Mouse (Mus musculus) intestine, embryonic 16.5 days (tissue): Measurements from ENCODE around the gene Lsm12. TPM values are rescaled to one million over a fixed set of nuclear protein-coding genes. Genes with fewer than 3 reads are reported as not detected.

ENCODE experiments used
- ATAC-seq: fragments of 200-750 bp; cut with Nextera tagmentation; 2 replicates; pipeline ENCODE4 v1.8.0; 2017; ENCODE audit warnings: moderate TSS enrichment, moderate library complexity
- H3K27ac ChIP-seq: fragments of 300-500 bp; sonication (generic); 2 replicates; pipeline ENCODE4 v1.5.1; 2014; ENCODE audit warnings: mild to moderate bottlenecking, low read length
- H3K27me3 ChIP-seq: fragments of 300-500 bp; sonication (generic); replicated peaks from 2 replicates; pipeline ENCODE4 v1.6.1; 2014; ENCODE audit warnings: low read length, control low read depth, mixed read lengths; ENCODE audit not compliant: control insufficient read depth, insufficient read depth
- H3K36me3 ChIP-seq: fragments of 300-500 bp; sonication (generic); 2 replicates; pipeline ENCODE4 v1.6.1; 2014; ENCODE audit warnings: low read length, control low read depth; ENCODE audit not compliant: control insufficient read depth, insufficient read depth
- H3K4me1 ChIP-seq: fragments of 300-500 bp; sonication (generic); 2 replicates; pipeline ENCODE4 v1.6.1; 2014; ENCODE audit warnings: low read length, control low read depth, mixed read lengths; ENCODE audit not compliant: control insufficient read depth, insufficient read depth
- H3K4me2 ChIP-seq: fragments of 300-500 bp; sonication (generic); 2 replicates; pipeline ENCODE4 v1.6.1; 2014; ENCODE audit warnings: low read depth, low read length, control low read depth
- H3K4me3 ChIP-seq: fragments of 300-500 bp; sonication (generic); 2 replicates; pipeline ENCODE4 v1.5.1; 2014; ENCODE audit warnings: mild to moderate bottlenecking, low read length
- H3K9ac ChIP-seq: fragments of 300-500 bp; sonication (generic); 2 replicates; pipeline ENCODE4 v1.6.1; 2014; ENCODE audit warnings: low read depth, low read length
- H3K9me3 ChIP-seq: fragments of 300-500 bp; sonication (generic); 2 replicates; pipeline ENCODE4 v1.6.1; 2016; ENCODE audit warnings: low read length, control low read depth; ENCODE audit not compliant: control insufficient read depth
- WGBS: fragments of 180-500 bp; shearing (Covaris S2); extraction: QIAGEN DNeasy Blood & Tissue Kit; methylation state at CpG from one replicate; pipeline ENCODE4 v1.1.7; 2014; 5-methylcytosine and 5-hydroxymethylcytosine counted together
- polyA plus RNA-seq: library from polyadenylated mRNA; unstranded; fragments of >200 nt; fragmentation: Nextera tagmentation; extraction: Ambion mirVana; gene quantifications from 2 replicates; pipeline ENCODE4 v1.2.1, GENCODE M21; 2015

The Lsm12 gene
- polyA plus RNA-seq, 1 experiment from 2014 or later, result 115 TPM

DNA sequence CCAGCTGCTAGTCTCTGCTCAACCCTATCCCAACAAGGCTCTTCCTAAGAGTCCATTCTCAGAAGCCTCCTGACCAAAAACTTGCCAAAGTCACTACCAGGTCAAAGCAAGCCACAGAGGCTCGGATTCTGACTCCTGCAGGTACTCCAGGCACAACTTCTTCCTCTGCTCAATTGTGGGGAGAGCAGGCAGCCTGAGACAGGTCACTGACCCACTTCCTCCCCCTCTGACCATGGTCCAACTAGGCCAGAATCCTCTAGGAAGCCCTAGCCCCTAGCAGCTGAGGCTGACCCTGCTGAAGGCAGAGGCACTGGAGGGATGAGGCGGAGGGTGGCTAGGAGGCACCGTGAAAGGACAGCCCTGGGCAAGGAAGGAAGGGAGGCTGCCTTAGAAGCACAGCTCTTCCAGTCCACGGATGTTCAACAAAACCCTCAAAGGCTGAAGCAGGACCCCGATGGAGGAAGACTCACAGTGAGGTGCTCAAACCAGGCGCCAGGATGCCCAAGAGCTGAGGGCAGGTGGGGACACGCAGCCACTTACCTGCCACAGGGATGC lies 32.9 kb upstream of the Lsm12 start:
- peak overlapping the region; percentile 76 for H3K9ac ChIP-seq
- ATAC-seq, result no peak
- no peaks in the 10 kb centered on the region for H3K27me3 ChIP-seq
- peak overlapping the region; percentile 90 for H3K4me2 ChIP-seq
- peak overlapping the region; percentile 59 for H3K4me3 ChIP-seq
- H3K27ac ChIP-seq, result peak overlapping the region; percentile 93
- WGBS, result 44% methylated on average over 7 of the region's 7 CpGs
- H3K9me3 ChIP-seq, result no peaks in the 10 kb centered on the region
- peaks cover 78% of the 10 kb centered on the region for H3K4me1 ChIP-seq
- no peaks in the 10 kb centered on the region for H3K36me3 ChIP-seq

DNA sequence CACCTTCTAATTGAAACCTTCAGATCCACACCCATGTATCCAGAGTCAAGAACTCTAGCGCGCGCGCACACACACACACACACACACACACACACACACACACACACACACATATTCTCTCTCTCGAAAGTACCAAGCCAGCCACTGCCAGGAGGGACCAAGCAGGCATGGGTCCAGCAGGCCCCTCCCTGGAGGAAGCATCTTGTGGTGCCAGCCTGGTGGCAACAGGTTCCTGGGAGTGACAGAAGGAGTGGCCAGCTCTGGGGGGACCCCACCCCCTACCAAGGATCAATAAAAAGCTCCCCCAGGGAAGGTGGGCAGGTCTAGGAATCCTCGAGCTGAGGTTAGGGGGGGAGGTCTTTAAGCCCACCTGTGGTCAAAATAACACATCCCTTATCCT lies 32.3 kb upstream of the Lsm12 start:
- Histone ChIP-seq H3K9me3 (no peaks in the 10 kb centered on the region), H3K36me3 (no peaks in the 10 kb centered on the region), H3K4me3 (peak overlapping the region; percentile 59), H3K4me2 (peak overlapping the region; percentile 90), H3K27ac (peak overlapping the region; percentile 84), H3K27me3 (no peaks in the 10 kb centered on the region), H3K9ac (peak overlapping the region; percentile 76), H3K4me1 (peaks cover 78% of the 10 kb centered on the region)
- 55% methylated on average over 6 of the region's 6 CpGs for WGBS
- ATAC-seq, result no peak

DNA sequence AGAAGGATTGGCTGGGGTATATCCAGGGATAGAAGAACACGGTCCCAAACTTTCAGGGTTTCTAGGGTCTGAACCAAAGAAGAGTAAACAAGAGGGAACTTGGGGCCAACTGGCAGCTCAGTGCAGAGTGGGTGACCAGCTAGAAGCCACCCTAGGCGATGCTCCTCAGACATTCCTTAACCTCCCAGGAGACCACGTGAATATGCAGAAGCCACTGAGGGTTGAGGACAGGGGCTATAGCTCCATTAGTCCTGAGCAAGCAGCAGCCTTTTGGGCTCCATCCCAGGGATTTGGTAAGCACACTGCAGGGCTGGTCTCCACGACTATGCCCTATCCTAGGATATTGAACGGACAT lies 31.8 kb upstream of the Lsm12 start:
- no peaks in the 10 kb centered on the region for H3K27me3 ChIP-seq
- peak overlapping the region; percentile 59 for H3K4me3 ChIP-seq
- H3K9me3 ChIP-seq, result no peaks in the 10 kb centered on the region
- ATAC-seq, result peak; percentile 6; the same call in 1 of the 2 replicates
- peak overlapping the region; percentile 84 for H3K27ac ChIP-seq
- peak overlapping the region; percentile 56 for H3K9ac ChIP-seq
- no peaks in the 10 kb centered on the region for H3K36me3 ChIP-seq
- peak overlapping the region; percentile 90 for H3K4me2 ChIP-seq
- H3K4me1 ChIP-seq, result peaks cover 79% of the 10 kb centered on the region
- WGBS, result 30% methylated on average over 5 of the region's 5 CpGs

DNA sequence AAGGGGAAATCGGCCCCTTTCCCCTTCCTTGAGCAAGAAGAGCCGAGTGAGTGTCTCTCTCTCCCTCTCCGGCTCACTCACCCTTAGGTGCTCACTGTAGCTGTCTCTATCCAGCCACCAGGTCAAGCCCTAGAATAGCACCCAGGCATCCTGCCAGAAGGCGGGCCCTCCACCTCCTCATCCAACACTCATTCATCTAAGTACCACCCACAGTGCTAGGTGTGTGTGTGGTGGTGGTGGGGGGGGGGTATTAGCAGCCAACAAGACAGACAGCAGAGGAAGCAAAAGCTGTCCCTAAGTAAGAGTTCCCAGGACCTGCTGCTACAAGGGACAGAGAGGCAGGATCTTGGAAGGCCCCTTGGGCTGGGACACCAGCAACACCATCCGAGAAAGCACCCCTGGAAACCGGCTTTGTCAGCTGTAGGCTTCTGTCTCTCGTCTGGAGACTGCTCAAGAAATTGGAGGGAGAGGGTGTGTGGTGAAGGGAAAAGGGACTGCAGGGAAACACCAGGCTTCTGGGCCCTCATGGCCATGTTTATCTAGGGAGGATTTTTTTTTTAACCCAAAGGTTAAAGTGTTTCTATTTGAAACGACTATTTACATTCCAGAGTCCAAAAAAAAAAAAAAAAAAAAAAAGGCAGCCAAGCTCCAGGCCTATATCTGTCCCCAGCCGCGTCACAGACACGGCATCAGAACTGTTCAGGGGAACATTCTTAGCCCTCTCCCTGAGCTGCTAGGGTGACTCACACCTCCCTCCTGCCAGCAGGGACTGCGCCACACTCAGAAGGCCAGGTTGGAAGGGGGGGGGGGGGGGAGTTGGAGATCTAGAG lies 31.2 kb upstream of the Lsm12 start:
- Histone ChIP-seq H3K4me2 (peak overlapping the region; percentile 90), H3K9ac (peak overlapping the region; percentile 56), H3K36me3 (peaks cover 2% of the 10 kb centered on the region; the same call in 1 of the 2 replicates), H3K27me3 (no peaks in the 10 kb centered on the region), H3K4me3 (peak overlapping the region; percentile 59), H3K4me1 (peaks cover 84% of the 10 kb centered on the region), H3K27ac (peak overlapping the region; percentile 84), H3K9me3 (no peaks in the 10 kb centered on the region)
- 16% methylated on average over 12 of the region's 12 CpGs for WGBS
- ATAC-seq, result peak; percentile 56

DNA sequence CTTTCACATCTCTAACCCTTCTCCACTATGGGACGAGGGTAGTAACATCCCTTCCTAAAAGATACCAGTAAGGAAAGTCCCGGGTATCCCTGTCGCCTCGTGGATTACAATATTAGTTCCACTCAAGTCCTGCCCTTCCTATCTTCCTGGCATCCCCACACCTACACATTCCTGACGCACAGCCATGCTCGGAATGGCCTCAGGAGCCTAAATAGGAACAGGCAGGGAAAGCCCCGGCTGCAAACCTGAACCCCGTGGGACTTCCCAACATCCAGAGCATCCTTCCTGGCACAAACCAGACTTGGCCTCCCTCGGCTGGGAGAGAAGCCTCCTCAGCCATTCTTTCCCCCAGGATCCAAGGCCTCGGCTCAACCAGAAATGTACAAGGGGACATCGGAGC lies 30.4 kb upstream of the Lsm12 start:
- H3K9ac ChIP-seq, result peak overlapping the region; percentile 50
- peaks cover 87% of the 10 kb centered on the region for H3K4me1 ChIP-seq
- 61% methylated on average over 11 of the region's 11 CpGs for WGBS
- peak overlapping the region; percentile 90 for H3K4me2 ChIP-seq
- H3K36me3 ChIP-seq, result peaks cover 2% of the 10 kb centered on the region; the same call in 1 of the 2 replicates
- H3K9me3 ChIP-seq, result no peaks in the 10 kb centered on the region
- peak overlapping the region; percentile 59 for H3K4me3 ChIP-seq
- no peaks in the 10 kb centered on the region for H3K27me3 ChIP-seq
- peak overlapping the region; percentile 84 for H3K27ac ChIP-seq
- no peak for ATAC-seq

DNA sequence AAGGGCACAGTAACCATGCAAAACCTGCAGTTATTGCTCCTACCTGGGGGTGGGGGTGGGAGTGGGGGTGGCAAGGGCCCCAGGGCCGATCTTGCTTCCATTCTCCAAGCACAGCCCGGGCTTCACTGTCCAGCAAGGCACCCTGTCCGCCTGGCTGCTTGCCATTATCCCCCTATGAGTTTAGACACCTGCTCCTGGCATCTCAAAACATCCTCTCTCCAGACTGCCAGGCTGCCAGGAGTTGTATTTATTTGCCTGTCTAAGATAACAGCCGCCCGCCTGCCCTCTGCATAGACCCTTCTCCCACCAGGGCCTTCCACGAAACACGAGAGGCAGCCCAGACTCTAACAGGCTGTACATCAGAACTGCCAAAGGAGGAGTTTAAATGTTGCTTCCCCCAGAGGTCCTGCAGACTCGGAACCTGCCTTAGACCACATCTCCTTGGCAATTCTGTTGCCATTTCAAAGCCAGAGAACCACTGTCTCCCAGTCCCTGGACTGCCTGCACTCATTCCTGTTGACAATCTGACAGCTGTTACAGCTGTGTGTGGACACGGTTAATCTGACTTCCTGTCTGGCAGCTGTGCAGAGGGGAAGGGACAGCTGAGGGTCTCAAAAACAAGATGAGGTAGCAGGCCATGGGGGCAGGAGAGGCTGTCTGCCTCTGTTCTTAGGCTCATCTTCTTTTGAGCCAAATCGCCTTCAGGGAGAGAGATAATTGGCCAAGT lies 29.5 kb upstream of the Lsm12 start:
- no peak overlapping the region for H3K4me3 ChIP-seq
- H3K4me1 ChIP-seq, result peaks cover 78% of the 10 kb centered on the region
- peak overlapping the region; percentile 26; the same call in 1 of the 2 replicates for H3K9ac ChIP-seq
- H3K27me3 ChIP-seq, result no peaks in the 10 kb centered on the region
- no peak overlapping the region for H3K4me2 ChIP-seq
- H3K27ac ChIP-seq, result peak overlapping the region; percentile 84; the same call in 1 of the 2 replicates
- ATAC-seq, result no peak
- H3K9me3 ChIP-seq, result no peaks in the 10 kb centered on the region
- H3K36me3 ChIP-seq, result peaks cover 2% of the 10 kb centered on the region; the same call in 1 of the 2 replicates
- 33% methylated on average over 10 of the region's 10 CpGs for WGBS

DNA sequence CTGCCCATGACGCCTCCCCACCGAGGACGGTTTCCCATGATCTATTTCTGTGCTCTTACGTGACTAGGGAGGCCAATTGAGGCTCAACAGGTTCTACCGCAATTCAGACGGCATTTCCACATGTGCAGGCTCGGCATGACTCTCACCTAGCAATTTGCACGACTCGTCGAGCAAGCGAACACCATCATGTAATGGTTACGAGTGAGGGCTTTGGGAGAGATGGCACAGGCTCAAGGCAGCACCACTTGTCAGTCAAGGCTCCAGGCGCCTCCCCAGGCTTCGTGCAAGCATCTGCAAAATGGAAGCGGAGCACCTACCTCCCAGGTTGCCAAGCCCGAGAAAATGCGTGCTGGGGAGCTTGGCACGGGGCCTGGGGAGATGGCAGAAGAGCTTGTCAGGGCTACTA lies 26.8 kb upstream of the Lsm12 start:
- Histone ChIP-seq H3K27me3 (no peaks in the 10 kb centered on the region), H3K36me3 (peaks cover 2% of the 10 kb centered on the region; the same call in 1 of the 2 replicates), H3K9me3 (no peaks in the 10 kb centered on the region), H3K9ac (no peak overlapping the region), H3K4me3 (no peak overlapping the region), H3K4me2 (no peak overlapping the region), H3K4me1 (peaks cover 70% of the 10 kb centered on the region), H3K27ac (no peak overlapping the region)
- WGBS, result 56% methylated on average over 18 of the region's 18 CpGs
- ATAC-seq, result no peak

DNA sequence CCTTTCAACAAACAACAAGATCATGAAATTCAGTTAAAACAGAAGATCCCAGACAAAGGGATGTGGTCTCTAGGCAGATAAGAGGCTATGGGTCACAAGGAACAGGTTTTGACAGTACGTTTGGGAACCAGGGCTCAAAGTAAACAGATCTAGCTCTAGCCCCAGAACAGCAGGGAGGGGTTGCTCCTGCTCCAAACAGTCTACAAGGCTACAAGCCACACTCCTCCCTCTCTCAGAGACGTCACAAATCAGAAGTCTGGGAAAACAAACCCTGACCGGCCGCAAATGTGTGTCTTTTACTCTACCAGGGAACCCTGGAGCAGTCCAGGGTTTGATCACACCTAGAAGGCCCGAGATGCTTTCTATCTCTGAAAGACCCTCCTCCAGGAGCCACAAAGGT lies 25.9 kb upstream of the Lsm12 start:
- Histone ChIP-seq H3K27me3 (no peaks in the 10 kb centered on the region), H3K4me3 (no peak overlapping the region), H3K9ac (peak overlapping the region; percentile 42), H3K4me1 (peaks cover 61% of the 10 kb centered on the region), H3K27ac (no peak overlapping the region), H3K4me2 (no peak overlapping the region), H3K9me3 (no peaks in the 10 kb centered on the region), H3K36me3 (peaks cover 6% of the 10 kb centered on the region)
- no peak for ATAC-seq
- WGBS, result 32% methylated on average over 5 of the region's 5 CpGs

DNA sequence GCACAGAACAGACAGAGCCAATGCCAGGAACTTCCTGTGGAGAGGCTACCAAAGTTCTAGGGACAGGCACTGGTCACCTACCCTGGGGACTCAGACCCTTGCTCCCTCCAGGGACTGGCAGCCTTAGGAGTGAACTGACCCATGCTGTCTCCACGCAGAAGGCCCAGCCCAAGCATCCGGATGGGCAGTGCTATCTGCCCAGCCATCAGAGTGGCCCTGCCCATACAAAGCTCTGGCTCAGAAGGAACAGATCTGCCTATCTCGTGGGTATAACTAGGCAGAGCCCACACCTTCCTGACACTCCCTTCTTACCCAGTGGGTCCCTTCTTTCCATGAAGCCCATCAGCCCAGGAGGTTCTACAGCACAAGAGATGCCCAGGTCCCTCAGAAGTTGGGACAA lies 25.1 kb upstream of the Lsm12 start:
- Histone ChIP-seq H3K27me3 (no peaks in the 10 kb centered on the region), H3K36me3 (peaks cover 8% of the 10 kb centered on the region), H3K27ac (no peak overlapping the region), H3K9me3 (no peaks in the 10 kb centered on the region), H3K4me1 (peaks cover 53% of the 10 kb centered on the region), H3K4me2 (no peak overlapping the region), H3K9ac (no peak overlapping the region), H3K4me3 (no peak overlapping the region)
- WGBS, result 58% methylated on average over 3 of the region's 3 CpGs
- ATAC-seq, result no peak
